Mouse (Mus musculus): ENCODE data around the gene Slc6a19.

DNA sequence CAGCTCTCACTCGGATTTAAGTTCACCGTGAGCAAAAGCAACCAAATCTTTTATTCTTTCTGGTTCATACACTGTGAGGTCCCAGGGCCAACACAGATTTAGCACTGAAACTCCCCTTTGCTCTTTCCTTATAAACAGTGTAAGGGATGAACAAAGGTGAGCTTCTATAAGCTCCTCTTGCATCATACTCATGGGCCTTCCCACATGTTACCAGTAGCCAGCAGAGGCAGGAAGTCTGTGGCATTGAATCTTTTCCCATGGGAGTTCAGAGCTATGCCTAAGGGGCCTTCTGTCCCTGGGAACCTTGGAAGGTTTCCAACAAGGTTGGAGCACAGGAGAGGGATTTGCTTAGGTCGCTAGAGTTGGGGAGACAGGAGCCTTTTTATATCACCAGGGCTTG, 7.6 kb upstream of the Slc6a19 start:
- TF ChIP-seq CTCF (IDR thresholded peaks at IDR 0.05; ENCODE audit: low read depth) (no peak), EP300 (IDR thresholded peaks at IDR 0.05; ENCODE audit: low read depth) (no peak)

Measured in liver, embryonic 14.5 days (tissue).